Mouse (Mus musculus) limb, embryonic 12.5 days (tissue): ENCODE data around the gene Kif24. TPM values are rescaled to one million over a fixed set of nuclear protein-coding genes. Genes with fewer than 3 reads are reported as not detected.

Source experiments
- ATAC-seq: fragments of 200-750 bp; cut with Nextera tagmentation; 2 replicates; pipeline ENCODE4 v1.8.0; 2017; ENCODE audit warnings: low read depth, moderate TSS enrichment; ENCODE audit not compliant: insufficient number of reproducible peaks, insufficient read depth, low FRiP score, low TSS enrichment
- H3K27ac ChIP-seq: fragments of 300-500 bp; sonication (generic); 2 replicates; pipeline ENCODE4 v1.5.1; 2016; ENCODE audit warnings: mild to moderate bottlenecking, moderate library complexity
- H3K27me3 ChIP-seq: fragments of 300-500 bp; sonication (generic); 2 replicates; pipeline ENCODE4 v1.6.1; 2016; ENCODE audit warnings: mild to moderate bottlenecking, moderate library complexity
- H3K36me3 ChIP-seq: fragments of 300-500 bp; sonication (generic); 2 replicates; pipeline ENCODE4 v1.6.1; 2016; ENCODE audit warnings: mild to moderate bottlenecking, moderate library complexity
- H3K4me1 ChIP-seq: fragments of 300-500 bp; sonication (generic); replicated peaks from 2 replicates; pipeline ENCODE4 v1.6.1; 2016
- H3K4me2 ChIP-seq: fragments of 300-500 bp; sonication (generic); 2 replicates; pipeline ENCODE4 v1.6.1; 2016; ENCODE audit warnings: mild to moderate bottlenecking, moderate library complexity
- H3K4me3 ChIP-seq: fragments of 300-500 bp; sonication (generic); replicated peaks from 2 replicates; pipeline ENCODE4 v1.5.1; 2016; ENCODE audit warnings: mild to moderate bottlenecking
- H3K9ac ChIP-seq: fragments of 300-500 bp; sonication (generic); replicated peaks from 2 replicates; pipeline ENCODE4 v1.6.1; 2016; ENCODE audit warnings: mild to moderate bottlenecking, moderate library complexity
- H3K9me3 ChIP-seq: fragments of 300-500 bp; sonication (generic); 2 replicates; pipeline ENCODE4 v1.6.1; 2016; ENCODE audit warnings: mild to moderate bottlenecking, moderate library complexity
- WGBS: fragments of 180-500 bp; shearing (Covaris S2); methylation state at CpG from one replicate; pipeline ENCODE4 v1.1.7; 2016; 5-methylcytosine and 5-hydroxymethylcytosine counted together
- polyA plus RNA-seq: library from polyadenylated mRNA; unstranded; fragments of >200 nt; fragmentation: Nextera tagmentation; extraction: Ambion mirVana; gene quantifications from 2 replicates; pipeline ENCODE4 v1.2.1, GENCODE M21; 2016

Kif24 gene
- polyA plus RNA-seq, 1 experiment from 2014 or later = 11.6 TPM

- Histone ChIP-seq H3K9ac (peak overlapping the region; percentile 45; the same call in 1 of the 2 replicates), H3K27ac (no peak overlapping the region; the same call in 1 of the 2 replicates), H3K4me2 (peak overlapping the region; percentile 65), H3K36me3 (no peaks in the 10 kb centered on the region), H3K27me3 (peaks cover 65% of the 10 kb centered on the region), H3K9me3 (no peaks in the 10 kb centered on the region), H3K4me3 (peak overlapping the region; percentile 37), H3K4me1 (peaks cover 40% of the 10 kb centered on the region)
- 8% methylated on average over 20 of the region's 20 CpGs for WGBS
- ATAC-seq = peak; percentile 33
Observed at GRCm38 (mm10) chr4:41502171-41502940, 37.7 kb upstream of the Kif24 start.

- Histone ChIP-seq H3K36me3 (no peaks in the 10 kb centered on the region), H3K4me1 (peaks cover 32% of the 10 kb centered on the region), H3K27ac (no peak overlapping the region), H3K27me3 (peaks cover 76% of the 10 kb centered on the region), H3K9ac (no peak overlapping the region), H3K9me3 (no peaks in the 10 kb centered on the region), H3K4me3 (no peak overlapping the region), H3K4me2 (no peak overlapping the region)
- ATAC-seq = no peak
- 68% methylated on average over 4 of the region's 4 CpGs for WGBS
Observed at GRCm38 (mm10) chr4:41500787-41501186, 36.1 kb upstream of the Kif24 start.

GRCm38 (mm10) chr4:41499619-41500018, 34.9 kb upstream of the Kif24 start:
- H3K4me3 ChIP-seq = no peak overlapping the region
- ATAC-seq = no peak
- H3K27ac ChIP-seq = no peak overlapping the region
- H3K36me3 ChIP-seq = no peaks in the 10 kb centered on the region
- no peak overlapping the region for H3K9ac ChIP-seq
- H3K4me1 ChIP-seq = peaks cover 32% of the 10 kb centered on the region
- H3K9me3 ChIP-seq = no peaks in the 10 kb centered on the region
- H3K27me3 ChIP-seq = peaks cover 87% of the 10 kb centered on the region
- WGBS = 61% methylated on average over 8 of the region's 8 CpGs
- no peak overlapping the region for H3K4me2 ChIP-seq

GRCm38 (mm10) chr4:41498921-41499391, 34.3 kb upstream of the Kif24 start:
- no peak for ATAC-seq
- Histone ChIP-seq H3K4me1 (peaks cover 32% of the 10 kb centered on the region), H3K4me3 (peak overlapping the region; percentile 38), H3K27me3 (peaks cover 93% of the 10 kb centered on the region), H3K36me3 (no peaks in the 10 kb centered on the region), H3K9me3 (no peaks in the 10 kb centered on the region), H3K27ac (no peak overlapping the region), H3K9ac (no peak overlapping the region), H3K4me2 (peak overlapping the region; percentile 67)
- 2% methylated on average over 43 of the region's 43 CpGs for WGBS

GRCm38 (mm10) chr4:41497995-41498845, 33.5 kb upstream of the Kif24 start:
- Histone ChIP-seq H3K9ac (no peak overlapping the region; the same call in 1 of the 2 replicates), H3K4me3 (peak overlapping the region; percentile 38), H3K27ac (no peak overlapping the region), H3K4me1 (peaks cover 32% of the 10 kb centered on the region), H3K4me2 (peak overlapping the region; percentile 67), H3K27me3 (peaks cover 99% of the 10 kb centered on the region), H3K36me3 (no peaks in the 10 kb centered on the region), H3K9me3 (no peaks in the 10 kb centered on the region)
- WGBS = 4% methylated on average over 72 of the region's 72 CpGs
- ATAC-seq = no peak

GRCm38 (mm10) chr4:41497579-41497978, 32.9 kb upstream of the Kif24 start:
- Histone ChIP-seq H3K9me3 (no peaks in the 10 kb centered on the region), H3K36me3 (no peaks in the 10 kb centered on the region), H3K4me1 (peaks cover 31% of the 10 kb centered on the region), H3K27me3 (peaks cover 98% of the 10 kb centered on the region), H3K27ac (no peak overlapping the region), H3K9ac (no peak overlapping the region; the same call in 1 of the 2 replicates), H3K4me3 (peak overlapping the region; percentile 38), H3K4me2 (peak overlapping the region; percentile 67)
- ATAC-seq = no peak
- 1% methylated on average over 34 of the region's 34 CpGs for WGBS

- Histone ChIP-seq H3K27me3 (peaks cover 93% of the 10 kb centered on the region), H3K36me3 (no peaks in the 10 kb centered on the region), H3K9me3 (no peaks in the 10 kb centered on the region), H3K27ac (no peak overlapping the region), H3K4me1 (peaks cover 26% of the 10 kb centered on the region), H3K4me2 (no peak overlapping the region), H3K9ac (no peak overlapping the region), H3K4me3 (no peak overlapping the region; the same call in 1 of the 2 replicates)
- 53% methylated on average over 5 of the region's 5 CpGs for WGBS
- no peak for ATAC-seq
Observed at GRCm38 (mm10) chr4:41497046-41497445, 32.4 kb upstream of the Kif24 start.

- Histone ChIP-seq H3K4me2 (no peak overlapping the region), H3K27ac (no peak overlapping the region), H3K9me3 (no peaks in the 10 kb centered on the region), H3K27me3 (peaks cover 81% of the 10 kb centered on the region), H3K4me3 (no peak overlapping the region), H3K36me3 (no peaks in the 10 kb centered on the region), H3K9ac (no peak overlapping the region), H3K4me1 (peaks cover 20% of the 10 kb centered on the region)
- no peak for ATAC-seq
- WGBS = 86% methylated on average over 11 of the region's 11 CpGs
Observed at GRCm38 (mm10) chr4:41495850-41496249, 31.2 kb upstream of the Kif24 start.

GRCm38 (mm10) chr4:41495076-41495475, 30.4 kb upstream of the Kif24 start:
- 83% methylated on average over 4 of the region's 4 CpGs for WGBS
- no peaks in the 10 kb centered on the region for H3K36me3 ChIP-seq
- no peak overlapping the region for H3K4me3 ChIP-seq
- peaks cover 73% of the 10 kb centered on the region for H3K27me3 ChIP-seq
- H3K4me2 ChIP-seq = no peak overlapping the region
- H3K27ac ChIP-seq = no peak overlapping the region
- no peaks in the 10 kb centered on the region for H3K9me3 ChIP-seq
- no peak overlapping the region for H3K9ac ChIP-seq
- H3K4me1 ChIP-seq = peaks cover 20% of the 10 kb centered on the region
- no peak for ATAC-seq

- peaks cover 68% of the 10 kb centered on the region for H3K27me3 ChIP-seq
Observed at GRCm38 (mm10) chr4:41494378-41494777, 29.7 kb upstream of the Kif24 start.

GRCm38 (mm10) chr4:41493464-41494116, 28.9 kb upstream of the Kif24 start:
- no peak overlapping the region for H3K4me2 ChIP-seq

More at GRCm38 (mm10) chr4:41494378-41494777, 29.7 kb upstream of the Kif24 start:
- H3K4me2 ChIP-seq = no peak overlapping the region
- H3K4me3 ChIP-seq = no peak overlapping the region
- peaks cover 20% of the 10 kb centered on the region for H3K4me1 ChIP-seq
- no peaks in the 10 kb centered on the region for H3K36me3 ChIP-seq
- ATAC-seq = no peak
- H3K9ac ChIP-seq = no peak overlapping the region
- WGBS = 43% methylated on average over 3 of the region's 3 CpGs
- H3K9me3 ChIP-seq = no peaks in the 10 kb centered on the region
- no peak overlapping the region for H3K27ac ChIP-seq

More at GRCm38 (mm10) chr4:41493464-41494116, 28.9 kb upstream of the Kif24 start:
- H3K4me3 ChIP-seq = no peak overlapping the region
- ATAC-seq = no peak
- WGBS = 88% methylated on average over 3 of the region's 3 CpGs
- no peaks in the 10 kb centered on the region for H3K36me3 ChIP-seq
- H3K27me3 ChIP-seq = peaks cover 60% of the 10 kb centered on the region
- H3K9ac ChIP-seq = no peak overlapping the region
- H3K27ac ChIP-seq = no peak overlapping the region
- H3K9me3 ChIP-seq = no peaks in the 10 kb centered on the region
- H3K4me1 ChIP-seq = peaks cover 12% of the 10 kb centered on the region
